8 mouse cellular contexts compared by ENCODE assay signal in genomic region chr10:62919925-62920765, GRCm38 (mm10). TPM values are rescaled to one million over a fixed set of nuclear protein-coding genes. Genes with fewer than 3 reads are reported as not detected.
DNase-seq lines count a peak whose midpoint lies in the region; ATAC-seq and TF ChIP-seq lines count a peak whose summit lies in the region.

Slc25a16 (plus strand) TSS chr10:62920633.

- WGBS in hindbrain, embryonic 10.5 days, result 9% methylated on average over 50 of the region's 50 CpGs
- 6% methylated on average over 44 of the region's 50 CpGs for WGBS in lung, postnatal 0 days

- H3K4me3 ChIP-seq in hindbrain, embryonic 10.5 days, result peak within 1 kb of the TSS; percentile 94
- H3K4me3 ChIP-seq in lung, postnatal 0 days (ENCODE audit: low read depth, low read length), result peak within 1 kb of the TSS; percentile 96

- TF ChIP-seq EP300 in lung, postnatal 0 days (IDR thresholded peaks at IDR 0.05), result no peak

- H3K4me1 ChIP-seq in hindbrain, embryonic 10.5 days (replicated peaks), result peaks cover 15% of the 10 kb centered on the region
- H3K4me1 ChIP-seq in lung, postnatal 0 days (ENCODE audit: insufficient read depth, low read depth, low read length), result 0 out of 2 replicates have a peak, but pooled peaks cover 3% of the 10 kb centered on the region

- H3K9me3 ChIP-seq in hindbrain, embryonic 10.5 days, result no peaks in the 10 kb centered on the region
- H3K9me3 ChIP-seq in lung, postnatal 0 days (ENCODE audit: low read length), result no peaks in the 10 kb centered on the region

- peak within 1 kb of the TSS; percentile 84 for H3K4me2 ChIP-seq in lung, postnatal 0 days (replicated peaks; ENCODE audit: low read depth, low read length)

- peak; percentile 94 for DNase-seq in MN1 (ENCODE audit: low spot score)
- peak; percentile 93 for DNase-seq in cerebellum, adult 9-10 months
- DNase-seq in hindbrain, embryonic 10.5 days (ENCODE audit: low spot score), result peak; percentile 93
- DNase-seq in layer of hippocampus, adult 9-11 months, result peak; percentile 92
- peak; percentile 94 for DNase-seq in lung, postnatal 0 days (ENCODE audit: low spot score)
- DNase-seq in ovary, postnatal 14 days (ENCODE audit: low spot score), result peak; percentile 92
- DNase-seq in thymus, postnatal 14 days, result peak; percentile 93

- H3K27ac ChIP-seq in hindbrain, embryonic 10.5 days, result peak within 1 kb of the TSS; percentile 92
- H3K27ac ChIP-seq in lung, postnatal 0 days (ENCODE audit: low read length), result peak within 1 kb of the TSS; percentile 94

- ATAC-seq in frontal cortex, adult (ENCODE audit: low TSS enrichment), result peak; percentile 95
- ATAC-seq in lung, postnatal 0 days, result peak; percentile 98

- H3K36me3 ChIP-seq in hindbrain, embryonic 10.5 days, result no peaks in the 10 kb centered on the region
- H3K36me3 ChIP-seq in lung, postnatal 0 days (ENCODE audit: insufficient read depth, low read length), result no peaks in the 10 kb centered on the region

- TF ChIP-seq CTCF in lung, postnatal 0 days (IDR thresholded peaks at IDR 0.05), result no peak

- H3K9ac ChIP-seq in lung, postnatal 0 days (replicated peaks; ENCODE audit: low read depth), result peak within 1 kb of the TSS; percentile 89

- H3K27me3 ChIP-seq in hindbrain, embryonic 10.5 days (ENCODE audit: insufficient read depth, poor library complexity, severe bottlenecking), result no peaks in the 10 kb centered on the region
- no peaks in the 10 kb centered on the region for H3K27me3 ChIP-seq in lung, postnatal 0 days (replicated peaks; ENCODE audit: insufficient read depth, low read length)

RNA-seq across cellular contexts. Expression of gene Slc25a16, which starts in this region (rescaled TPM):
- 9.3 and 9.6 TPM in 2 replicates for polyA plus RNA-seq in hindbrain, embryonic 10.5 days (2016; fragmentation: Nextera tagmentation; extraction: Ambion mirVana)
- polyA plus RNA-seq in lung, postnatal 0 days (2015; fragmentation: Nextera tagmentation; extraction: Ambion mirVana), result 20.3 and 24.0 TPM in 2 replicates

Comparison
In these comparisons a context has a peak if more than half of its experiments do, and no peak if none do; other contexts are left out.
1. Peak in every context shown above with its lines: DNase-seq, ATAC-seq, H3K4me3 ChIP-seq and H3K27ac ChIP-seq.